Mouse (Mus musculus) cerebellum, adult 2 months (tissue): ENCODE data around the gene Eme1.

Experiments
- CTCF ChIP-seq: fragments of 200-500 bp; IDR thresholded peaks from 2 replicates; pipeline ENCODE4 v1.5.1; 2011; ENCODE audit warnings: low read depth, mild to moderate bottlenecking, control low read depth, low read length, moderate library complexity, borderline replicate concordance; ENCODE audit not compliant: insufficient read depth
- POLR2A ChIP-seq: fragments of 200-500 bp; IDR thresholded peaks from 2 replicates; pipeline ENCODE4 v1.6.1; 2011; ENCODE audit warnings: low read length, control low read depth, borderline replicate concordance; ENCODE audit not compliant: insufficient read depth

GRCm38 (mm10) chr11:94630199-94631011 lies 23.4 kb downstream of the Eme1 start:
- TF ChIP-seq CTCF (no peak), POLR2A (no peak)
